Mouse (Mus musculus) forebrain, embryonic 11.5 days (tissue): ENCODE data around the gene Nav2. TPM values are rescaled to one million over a fixed set of nuclear protein-coding genes. Genes with fewer than 3 reads are reported as not detected.
A peak's percentile ranks its signal among the peaks of the same experiment; 100 is the strongest.

ENCODE experiments used
- ATAC-seq: fragments of 200-750 bp; cut with Nextera tagmentation; replicated peaks from 2 replicates; pipeline ENCODE4 v1.8.0; 2017; ENCODE audit warnings: moderate TSS enrichment; ENCODE audit not compliant: low FRiP score
- DNase-seq: peaks from one replicate; pipeline ENCODE4 v3.0.0-alpha.2; 2017; ENCODE audit warnings: low spot score
- H3K27ac ChIP-seq: fragments of 300-500 bp; sonication (generic); 2 replicates; pipeline ENCODE4 v1.5.1; 2014; ENCODE audit warnings: low read depth, low read length
- H3K27me3 ChIP-seq: fragments of 300-500 bp; sonication (generic); 2 replicates; pipeline ENCODE4 v1.6.1; 2014; ENCODE audit warnings: mild to moderate bottlenecking, low read length, mixed read lengths; ENCODE audit not compliant: control insufficient read depth, insufficient read depth
- H3K36me3 ChIP-seq: fragments of 300-500 bp; sonication (generic); 2 replicates; pipeline ENCODE4 v1.6.1; 2014; ENCODE audit warnings: mild to moderate bottlenecking, low read length, moderate library complexity, mixed read lengths; ENCODE audit not compliant: control insufficient read depth, insufficient read depth
- H3K4me1 ChIP-seq: fragments of 300-500 bp; sonication (generic); replicated peaks from 2 replicates; pipeline ENCODE4 v1.6.1; 2014; ENCODE audit warnings: low read length, mixed read lengths; ENCODE audit not compliant: control insufficient read depth, insufficient read depth
- H3K4me2 ChIP-seq: fragments of 300-500 bp; sonication (generic); 2 replicates; pipeline ENCODE4 v1.6.1; 2014; ENCODE audit warnings: low read depth, mild to moderate bottlenecking, low read length, moderate library complexity, mixed read lengths; ENCODE audit not compliant: severe bottlenecking
- H3K4me3 ChIP-seq: fragments of 300-500 bp; sonication (generic); 2 replicates; pipeline ENCODE4 v1.5.1; 2014; ENCODE audit warnings: low read depth, low read length
- H3K9ac ChIP-seq: fragments of 300-500 bp; sonication (generic); 2 replicates; pipeline ENCODE4 v1.6.1; 2014; ENCODE audit warnings: low read length
- H3K9me3 ChIP-seq: fragments of 300-500 bp; sonication (generic); 2 replicates; pipeline ENCODE4 v1.6.1; 2016; ENCODE audit warnings: low read length, mixed read lengths; ENCODE audit not compliant: control insufficient read depth
- WGBS: fragments of 180-500 bp; shearing (Covaris S2); extraction: QIAGEN DNeasy Blood & Tissue Kit; methylation state at CpG from one replicate; pipeline ENCODE4 v1.1.7; 2014; 5-methylcytosine and 5-hydroxymethylcytosine counted together
- polyA plus RNA-seq: library from polyadenylated mRNA; unstranded; fragments of >200 nt; fragmentation: Nextera tagmentation; extraction: Ambion mirVana; gene quantifications from 2 replicates; pipeline ENCODE4 v1.2.1, GENCODE M21; 2014

The Nav2 gene
- polyA plus RNA-seq, 1 experiment from 2014 or later, result 7.2 TPM

GRCm38 (mm10) chr7:49529498-49529897, 621.0 kb downstream of the Nav2 start:
- Histone ChIP-seq H3K9me3 (no peaks in the 10 kb centered on the region), H3K36me3 (no peaks in the 10 kb centered on the region), H3K27ac (no peak overlapping the region), H3K27me3 (peaks cover 2% of the 10 kb centered on the region; the same call in 1 of the 2 replicates), H3K4me1 (peaks cover 3% of the 10 kb centered on the region; the same call in 1 of the 2 replicates), H3K4me3 (no peak overlapping the region), H3K4me2 (no peak overlapping the region), H3K9ac (no peak overlapping the region)
- 83% methylated on average over 2 of the region's 2 CpGs for WGBS
- no peak for ATAC-seq
- DNase-seq, result no peak

- ATAC-seq (no peak), DNase-seq (no peak)
- Histone ChIP-seq H3K4me1 (no peaks in the 10 kb centered on the region), H3K4me2 (no peak overlapping the region), H3K9me3 (no peaks in the 10 kb centered on the region), H3K27me3 (no peaks in the 10 kb centered on the region), H3K9ac (no peak overlapping the region), H3K4me3 (no peak overlapping the region), H3K27ac (no peak overlapping the region), H3K36me3 (no peaks in the 10 kb centered on the region)
- 82% methylated on average over 8 of the region's 8 CpGs for WGBS
These were observed 625.1 kb downstream of the Nav2 start for GRCm38 (mm10) chr7:49533571-49533970.

DNA sequence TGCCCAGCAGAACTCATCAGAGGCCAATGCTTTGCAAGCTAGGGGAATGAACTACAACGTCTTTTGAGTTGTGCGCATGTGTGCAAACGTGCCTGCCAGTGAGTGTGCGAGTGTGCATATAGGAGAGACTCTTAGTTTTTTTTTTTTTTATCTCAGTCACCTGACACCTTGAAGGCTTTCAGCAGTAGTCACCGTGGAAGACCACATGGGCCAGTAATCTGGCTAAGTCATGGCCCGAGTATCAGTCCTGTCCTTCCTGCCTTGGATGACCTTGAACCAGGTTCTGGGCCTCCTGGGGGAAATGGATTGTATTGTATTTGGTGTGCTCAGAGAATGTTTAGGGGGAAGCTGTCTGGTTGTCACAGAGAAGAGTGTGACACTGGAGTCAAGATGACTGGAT, 625.7 kb downstream of the Nav2 start:
- no peak overlapping the region for H3K4me2 ChIP-seq
- no peak overlapping the region for H3K27ac ChIP-seq
- H3K9me3 ChIP-seq, result no peaks in the 10 kb centered on the region
- 90% methylated on average over 6 of the region's 6 CpGs for WGBS
- no peak overlapping the region for H3K9ac ChIP-seq
- no peaks in the 10 kb centered on the region for H3K36me3 ChIP-seq
- DNase-seq (no peak), ATAC-seq (no peak)
- no peaks in the 10 kb centered on the region for H3K27me3 ChIP-seq
- no peaks in the 10 kb centered on the region for H3K4me1 ChIP-seq
- no peak overlapping the region for H3K4me3 ChIP-seq

- Histone ChIP-seq H3K4me2 (no peak overlapping the region), H3K27ac (no peak overlapping the region), H3K4me3 (no peak overlapping the region), H3K36me3 (no peaks in the 10 kb centered on the region), H3K9ac (no peak overlapping the region), H3K9me3 (no peaks in the 10 kb centered on the region), H3K27me3 (no peaks in the 10 kb centered on the region), H3K4me1 (no peaks in the 10 kb centered on the region)
- no peak for DNase-seq
- ATAC-seq, result no peak
- 85% methylated on average over 5 of the region's 5 CpGs for WGBS
These were observed 629.8 kb downstream of the Nav2 start for GRCm38 (mm10) chr7:49538360-49538759.

DNA sequence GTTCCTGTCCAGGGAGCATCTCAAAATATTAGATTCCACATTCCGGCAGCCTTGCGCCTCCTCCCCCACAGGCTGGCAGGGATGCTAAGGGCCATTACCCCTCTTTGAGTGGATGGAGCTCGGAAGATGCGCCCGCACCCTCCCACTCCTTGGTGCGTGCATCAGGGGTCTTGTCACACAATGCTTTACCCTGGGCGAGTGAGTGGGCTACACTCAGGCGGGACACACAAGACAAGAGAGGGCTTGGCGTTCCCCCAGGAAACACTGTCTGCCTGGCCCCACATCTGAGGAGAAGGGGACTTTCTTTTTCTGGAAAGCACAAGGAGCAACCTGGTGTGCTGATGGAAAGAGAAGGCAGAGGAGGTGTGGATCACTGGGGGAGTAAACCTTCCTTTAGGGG, 631.7 kb downstream of the Nav2 start:
- Histone ChIP-seq H3K27me3 (no peaks in the 10 kb centered on the region), H3K4me3 (no peak overlapping the region), H3K27ac (no peak overlapping the region), H3K9ac (no peak overlapping the region), H3K9me3 (no peaks in the 10 kb centered on the region), H3K36me3 (no peaks in the 10 kb centered on the region), H3K4me1 (peaks cover 4% of the 10 kb centered on the region; the same call in 1 of the 2 replicates), H3K4me2 (no peak overlapping the region)
- no peak for ATAC-seq
- DNase-seq, result no peak
- WGBS, result 85% methylated on average over 9 of the region's 9 CpGs

- Histone ChIP-seq H3K9ac (no peak overlapping the region), H3K9me3 (no peaks in the 10 kb centered on the region), H3K36me3 (no peaks in the 10 kb centered on the region), H3K4me2 (no peak overlapping the region), H3K27me3 (no peaks in the 10 kb centered on the region), H3K4me3 (no peak overlapping the region), H3K4me1 (peaks cover 4% of the 10 kb centered on the region; the same call in 1 of the 2 replicates), H3K27ac (no peak overlapping the region)
- ATAC-seq (no peak), DNase-seq (no peak)
- WGBS, result 84% methylated on average over 3 of the region's 3 CpGs
These were observed 633.6 kb downstream of the Nav2 start for GRCm38 (mm10) chr7:49542135-49542534.

DNA sequence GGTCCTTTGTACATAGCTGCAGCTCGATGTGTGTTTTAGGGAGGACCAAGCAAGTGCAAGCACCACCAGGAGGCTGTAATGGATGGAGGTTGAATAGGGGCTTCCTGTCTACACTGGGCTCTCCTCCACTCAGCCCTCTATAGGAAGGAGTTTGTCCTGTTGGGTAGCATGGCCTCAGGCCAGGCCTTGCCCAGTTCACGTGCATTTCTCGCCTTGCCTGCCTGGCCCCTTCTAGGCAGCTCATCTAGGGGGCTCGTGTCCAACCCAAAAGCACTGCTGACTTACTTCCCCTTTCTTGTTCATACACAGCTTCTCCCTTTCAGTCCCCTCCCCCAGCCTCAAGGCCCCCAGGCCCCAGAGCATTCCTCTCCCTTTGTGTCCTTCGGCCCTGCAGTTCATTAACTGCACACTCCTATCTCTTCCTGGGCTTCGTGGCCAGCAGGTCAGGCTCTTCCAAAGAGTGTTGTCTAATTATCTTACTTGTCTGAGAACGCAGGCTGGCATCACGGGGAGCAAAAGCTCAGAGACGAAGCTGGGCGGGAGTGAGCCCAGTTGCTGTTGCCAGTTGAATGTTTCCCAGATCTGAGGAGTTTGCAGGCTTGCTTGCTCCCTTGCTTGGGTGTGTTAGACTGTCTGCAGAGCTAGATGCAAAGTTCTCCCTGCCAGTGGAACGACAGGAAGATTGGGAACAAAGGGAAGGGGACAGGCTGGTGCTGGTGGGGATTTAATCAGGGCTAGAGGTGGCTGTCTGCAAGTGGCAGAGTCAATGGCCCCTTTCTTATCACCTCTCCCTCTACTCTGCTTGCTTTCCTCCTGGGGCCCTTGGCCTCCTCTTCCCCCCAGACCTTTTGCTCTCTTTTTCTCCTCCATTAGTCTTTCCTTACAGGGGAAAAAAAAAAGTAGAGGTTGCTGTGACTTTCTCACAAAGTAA, 636.5 kb downstream of the Nav2 start:
- no peak overlapping the region for H3K4me2 ChIP-seq
- H3K9me3 ChIP-seq, result no peaks in the 10 kb centered on the region
- H3K36me3 ChIP-seq, result no peaks in the 10 kb centered on the region
- H3K9ac ChIP-seq, result peak overlapping the region; percentile 2; the same call in 1 of the 2 replicates
- WGBS, result 17% methylated on average over 11 of the region's 11 CpGs
- H3K4me1 ChIP-seq, result peaks cover 4% of the 10 kb centered on the region; the same call in 1 of the 2 replicates
- ATAC-seq (peak; percentile 61), DNase-seq (no peak)
- no peak overlapping the region for H3K27ac ChIP-seq
- H3K27me3 ChIP-seq, result no peaks in the 10 kb centered on the region
- H3K4me3 ChIP-seq, result no peak overlapping the region

- no peak overlapping the region; the same call in 1 of the 2 replicates for H3K27ac ChIP-seq
- no peaks in the 10 kb centered on the region for H3K27me3 ChIP-seq
- whole genome bisulfite sequencing, result 73% methylated on average over 15 of the region's 15 CpGs
- H3K4me1 ChIP-seq, result peaks cover 4% of the 10 kb centered on the region; the same call in 1 of the 2 replicates
- no peak for DNase-seq
- H3K9ac ChIP-seq, result no peak overlapping the region
- H3K4me3 ChIP-seq, result no peak overlapping the region
- ATAC-seq, result no peak
- no peaks in the 10 kb centered on the region for H3K9me3 ChIP-seq
- no peak overlapping the region for H3K4me2 ChIP-seq
- H3K36me3 ChIP-seq, result no peaks in the 10 kb centered on the region
These were observed 637.2 kb downstream of the Nav2 start for GRCm38 (mm10) chr7:49545706-49546097.
